Mouse (Mus musculus) heart, postnatal 25 days (tissue): ENCODE measurements around the gene Trp53i13. TPM values are rescaled to one million over a fixed set of nuclear protein-coding genes. Genes with fewer than 3 reads are reported as not detected.
A peak's percentile ranks its signal among the peaks of the same experiment; 100 is the strongest.

Experiments
- DNase-seq: peaks from one replicate; pipeline ENCODE4 v3.0.0; 2022; ENCODE audit warnings: low spot score
- intact Hi-C: fragments of 180-260 bp; cut with DNase I; formaldehyde crosslinking; loops from one replicate; pipeline ENCODE4 v1.15.1; 2025
- total RNA-seq, 2 experiments: library from RNA; stranded (reverse); gene quantifications; 2 replicates each; pipeline ENCODE4 v1.2.3; 2021

Trp53i13 gene
- total RNA-seq, 2 experiments from 2014 or later, result 8.4 to 9.6 TPM

GRCm38 (mm10) chr11:77467784-77468183, 48.0 kb downstream of the Trp53i13 start:
- DNase-seq, result peak; percentile 62
- intact Hi-C loops, result loop anchor here (1.0 to 5.0 kb wide), 3 partner anchors 21 to 365 kb away; partner anchors contain the start of gene Ankrd13b

DNA sequence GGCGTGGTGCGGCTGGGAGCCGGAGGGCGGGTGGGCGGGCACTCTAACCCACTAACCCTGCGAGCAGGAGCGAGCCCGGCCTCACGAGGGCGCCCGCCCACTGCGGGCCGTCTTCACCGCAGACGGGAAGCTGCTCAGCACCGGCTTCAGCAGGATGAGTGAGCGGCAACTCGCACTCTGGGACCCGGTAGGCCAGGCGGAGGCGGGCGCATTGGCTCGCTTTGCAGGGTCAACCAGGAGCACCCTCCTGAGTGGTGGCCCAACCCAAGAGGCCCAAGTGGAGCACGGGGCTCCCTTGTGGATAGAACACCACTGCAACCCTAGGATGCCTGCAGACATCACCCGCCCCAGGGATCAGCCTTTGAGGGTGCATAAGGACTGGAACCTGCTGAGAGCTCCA, 48.6 kb downstream of the Trp53i13 start:
- peak; percentile 58 for DNase-seq
- intact Hi-C loops, result loop anchor here (2.0 to 5.0 kb wide), 2 partner anchors 22 to 365 kb away; partner anchors contain the start of gene Ankrd13b

- intact Hi-C loops, result loop anchor here (2.0 to 5.0 kb wide), 2 partner anchors 22 to 364 kb away; partner anchors contain the start of gene Ankrd13b
- DNase-seq, result no peak
These were observed 49.2 kb downstream of the Trp53i13 start for GRCm38 (mm10) chr11:77466544-77466943.

DNA sequence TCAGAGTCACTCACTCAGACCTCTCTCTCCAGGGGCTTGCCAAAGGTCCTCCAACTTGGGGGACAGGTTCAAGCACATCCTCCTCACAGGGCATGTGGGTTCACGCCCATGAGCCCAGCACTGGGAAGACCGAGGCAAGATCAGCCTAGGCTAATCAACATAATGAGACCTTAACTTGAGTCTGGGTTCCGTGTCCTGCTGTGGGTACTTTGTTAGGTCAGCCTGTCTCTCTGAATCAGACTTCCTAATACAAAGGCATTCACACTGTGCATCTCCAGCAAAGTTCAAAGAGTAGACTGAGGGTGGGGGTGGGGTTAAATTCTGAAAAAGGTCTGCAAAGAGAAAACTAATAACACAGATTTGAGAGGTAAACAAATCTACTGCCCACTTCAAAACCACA, 50.7 kb downstream of the Trp53i13 start:
- DNase-seq, result no peak
- intact Hi-C loops, result loop anchor here (5.0 kb wide), 1 partner anchor 363 kb away; no protein-coding TSS in a partner anchor

DNA sequence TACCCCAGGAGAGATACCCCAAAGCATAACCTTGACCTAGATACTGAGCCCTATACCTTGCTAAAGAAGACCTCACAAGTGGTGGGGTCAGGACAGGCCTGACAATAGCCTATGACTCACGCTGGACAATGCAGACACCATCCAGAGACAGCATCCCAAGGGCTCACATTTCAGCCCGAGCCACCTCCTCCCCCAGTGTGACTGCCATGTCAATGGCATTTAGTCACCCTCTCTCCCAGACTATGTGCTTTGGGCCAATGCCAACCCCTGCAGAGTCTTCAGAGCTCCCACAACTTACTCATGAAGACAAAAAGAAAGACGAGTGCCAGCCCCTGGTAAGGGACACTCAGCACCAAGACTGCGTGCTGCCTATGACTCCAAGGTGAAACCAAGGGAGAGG, 51.1 kb downstream of the Trp53i13 start:
- no peak for DNase-seq
- intact Hi-C loops, result loop anchor here (5.0 kb wide), 1 partner anchor 362 kb away; no protein-coding TSS in a partner anchor

- no peak for DNase-seq
- intact Hi-C loops, result no loop called here
These were observed 52.0 kb downstream of the Trp53i13 start for GRCm38 (mm10) chr11:77463786-77464185.

- no peak for DNase-seq
- intact Hi-C loops, result no loop called here
These were observed 52.7 kb downstream of the Trp53i13 start for GRCm38 (mm10) chr11:77463101-77463445.

GRCm38 (mm10) chr11:77462283-77463100, 53.3 kb downstream of the Trp53i13 start, which contains the start of gene Coro6:
Gene Coro6, plus strand, starts transcription at chr11:77462411.
- intact Hi-C loops, result no loop called here
- peak; percentile 65 for DNase-seq

GRCm38 (mm10) chr11:77461856-77462255, 53.9 kb downstream of the Trp53i13 start:
- no peak for DNase-seq
- intact Hi-C loops, result no loop called here

Other genes with a start within 250 kb of the Trp53i13 start
- 100 to 1,000 TPM; 203 to 217 TPM for gene Coro6, start 53.6 kb downstream of the Trp53i13 start, total RNA-seq
- 10 to 100 TPM; 10.7 to 11.7 TPM for gene Ankrd13b, start 26.3 kb downstream of the Trp53i13 start, total RNA-seq
- gene Git1, start 22.4 kb downstream of the Trp53i13 start, total RNA-seq, result 10 to 100 TPM; 51.3 TPM
- gene Abhd15, start 859 bp downstream of the Trp53i13 start, total RNA-seq, result 1 to 10 TPM; 1.9 to 2.0 TPM
- gene Gm10392, start 3.2 kb upstream of the Trp53i13 start, total RNA-seq, result not detected
- 10 to 100 TPM; 51.8 to 58.4 TPM for gene Taok1, start 91.8 kb upstream of the Trp53i13 start, total RNA-seq
- gene Nufip2, start 170.2 kb upstream of the Trp53i13 start, total RNA-seq, result 10 to 100 TPM; 45.6 to 54.3 TPM
- not detected for gene Cryba1, start 209.3 kb upstream of the Trp53i13 start, total RNA-seq
- gene Myo18a, start 247.3 kb upstream of the Trp53i13 start, total RNA-seq, result 100 to 1,000 TPM; 273 to 280 TPM